In genomic region chr13:65175734-65176471, GRCm38 (mm10) we compare ENCODE assay signal across 7 mouse cellular contexts. TPM values are rescaled to one million over a fixed set of nuclear protein-coding genes. Genes with fewer than 3 reads are reported as not detected.
DNase-seq lines count a peak whose midpoint lies in the region; ATAC-seq and TF ChIP-seq lines count a peak whose summit lies in the region.

No protein-coding gene starts in this region.

- no peaks in the 10 kb centered on the region for H3K27me3 ChIP-seq in embryonic facial prominence, embryonic 12.5 days
- no peaks in the 10 kb centered on the region for H3K27me3 ChIP-seq in lung, postnatal 0 days (replicated peaks; ENCODE audit: insufficient read depth, low read length)

- H3K36me3 ChIP-seq in ES-E14 (ENCODE audit: control insufficient read depth, insufficient read depth, low read length, poor library complexity, severe bottlenecking) = no peaks in the 10 kb centered on the region
- H3K36me3 ChIP-seq in embryonic facial prominence, embryonic 12.5 days = no peaks in the 10 kb centered on the region
- no peaks in the 10 kb centered on the region for H3K36me3 ChIP-seq in lung, postnatal 0 days (ENCODE audit: insufficient read depth, low read length)

- peak; percentile 62 for TF ChIP-seq CTCF in lung, postnatal 0 days (IDR thresholded peaks at IDR 0.05)

- H3K9ac ChIP-seq in ES-E14 (ENCODE audit: insufficient read depth, low read depth, low read length, poor library complexity, severe bottlenecking) = peak overlapping the region; percentile 55
- H3K9ac ChIP-seq in embryonic facial prominence, embryonic 12.5 days = no peak overlapping the region
- no peak overlapping the region for H3K9ac ChIP-seq in lung, postnatal 0 days (replicated peaks; ENCODE audit: low read depth)

- DNase-seq in ES-E14 (ENCODE audit: low read depth, low spot score) = peak; percentile 80
- peak; percentile 27 to 38 for DNase-seq in adrenal gland, adult 18-20 months (ENCODE audit: low spot score in 2 of 2)
- peak; percentile 1 to 5 for DNase-seq in layer of hippocampus, adult 8-10 months (ENCODE audit: low spot score in 2 of 2)
- peak; percentile 33 for DNase-seq in lung, postnatal 0 days (ENCODE audit: low spot score)
- peak; percentile 2 to 12 for DNase-seq in right cerebral cortex, adult 2 months (ENCODE audit: low spot score in 2 of 2)

- H3K4me2 ChIP-seq in embryonic facial prominence, embryonic 12.5 days (replicated peaks) = peak overlapping the region; percentile 43
- H3K4me2 ChIP-seq in lung, postnatal 0 days (replicated peaks; ENCODE audit: low read depth, low read length) = no peak overlapping the region

- peaks cover 0 to 4% of the 10 kb centered on the region in 2 experiments; a peak in 1 of 4 replicates for H3K4me1 ChIP-seq in ES-E14 (ENCODE audit: control insufficient read depth in 2 of 2, insufficient read depth in 2 of 2, low read length in 2 of 2, poor library complexity in 1 of 2)
- no peaks in the 10 kb centered on the region for H3K4me1 ChIP-seq in embryonic facial prominence, embryonic 12.5 days
- no peaks in the 10 kb centered on the region for H3K4me1 ChIP-seq in lung, postnatal 0 days (ENCODE audit: insufficient read depth, low read depth, low read length)

- H3K27ac ChIP-seq in ES-E14 (ENCODE audit: insufficient read depth, low read depth, low read length, poor library complexity, severe bottlenecking) = no peak overlapping the region
- no peak overlapping the region for H3K27ac ChIP-seq in embryonic facial prominence, embryonic 12.5 days
- no peak overlapping the region for H3K27ac ChIP-seq in lung, postnatal 0 days (ENCODE audit: low read length)

- in situ Hi-C loops in ES-E14 (cut with MboI; ENCODE audit: low sequenced_read_pairs in 2 of 2, unreplicated experiment in 2 of 2) = no loop called here

- no peak for ATAC-seq in embryonic facial prominence, embryonic 12.5 days (ENCODE audit: insufficient number of reproducible peaks, insufficient read depth, low FRiP score, low TSS enrichment)
- peak; percentile 80 to 81 for ATAC-seq in hematopoietic stem cell, adult 5-6 weeks (replicated peaks in 1 of 2; ENCODE audit: insufficient read depth in 1 of 2, low FRiP score in 2 of 2, low TSS enrichment in 1 of 2, low read depth in 1 of 2, poor library complexity in 2 of 2, severe bottlenecking in 2 of 2)
- no peak for ATAC-seq in lung, postnatal 0 days

- 18% methylated on average over 46 of the region's 46 CpGs for WGBS in embryonic facial prominence, embryonic 12.5 days
- WGBS in lung, postnatal 0 days = 21% methylated on average over 36 of the region's 46 CpGs

- peak overlapping the region; percentile 60 to 71 for H3K4me3 ChIP-seq in ES-E14 (ENCODE audit: insufficient read depth in 1 of 2, low read depth in 1 of 2, low read length in 2 of 2, poor library complexity in 1 of 2, severe bottlenecking in 1 of 2)
- 0 out of 2 replicates have a peak overlapping the region, but pooled peaks have one; percentile 5 for H3K4me3 ChIP-seq in embryonic facial prominence, embryonic 12.5 days
- no peak overlapping the region for H3K4me3 ChIP-seq in lung, postnatal 0 days (ENCODE audit: low read depth, low read length)

- TF ChIP-seq EP300 in lung, postnatal 0 days (IDR thresholded peaks at IDR 0.05) = no peak

- no peaks in the 10 kb centered on the region for H3K9me3 ChIP-seq in ES-E14 (ENCODE audit: control insufficient read depth, insufficient read depth, low read depth, low read length)
- H3K9me3 ChIP-seq in embryonic facial prominence, embryonic 12.5 days = 0 out of 2 replicates have a peak, but pooled peaks cover 3% of the 10 kb centered on the region
- no peaks in the 10 kb centered on the region for H3K9me3 ChIP-seq in lung, postnatal 0 days (ENCODE audit: low read length)

TF ChIP-seq in ES-E14, 5 proteins besides CTCF, POLR2A, EP300 and RAD21:
- TF ChIP-seq CHD2 (IDR thresholded peaks at IDR 0.05; ENCODE audit: low read depth, low read length) = no peak
- TF ChIP-seq ZC3H11A (IDR thresholded peaks at IDR 0.05; ENCODE audit: borderline replicate concordance, low read depth, low read length) = peak; percentile 60; the same call in 1 of the 2 replicates
- TF ChIP-seq MAFK (IDR thresholded peaks at IDR 0.05; ENCODE audit: insufficient read depth, low read depth, low read length) = no peak
- TF ChIP-seq HCFC1 (IDR thresholded peaks at IDR 0.05; ENCODE audit: borderline replicate concordance, insufficient read depth, low read length) = no peak
- TF ChIP-seq ZNF384 (IDR thresholded peaks at IDR 0.05; ENCODE audit: low read depth, low read length) = no peak

RNA-seq across cellular contexts. Expression of gene Olfr466, which starts 25.9 kb away (rescaled TPM):
- total RNA-seq in ES-E14 (2012; rRNA removed) = not detected in 2 replicates
- total RNA-seq in adrenal gland, adult 18-20 months (2021) = not detected
- polyA plus RNA-seq in embryonic facial prominence, embryonic 12.5 days (2016; fragmentation: Nextera tagmentation; extraction: Ambion mirVana) = not detected in 2 replicates
- not detected in 2 replicates for total RNA-seq in hematopoietic stem cell, adult 5-6 weeks (2017)
- not detected for total RNA-seq in layer of hippocampus, adult 8-10 months (2022)
- not detected in 2 replicates for polyA plus RNA-seq in lung, postnatal 0 days (2015; fragmentation: Nextera tagmentation; extraction: Ambion mirVana)

RNA-seq across cellular contexts. Expression of gene Nlrp4f, which starts 29.9 kb away (rescaled TPM):
- total RNA-seq in ES-E14 (2012; rRNA removed) = 1.1 and 4.6 TPM in 2 replicates
- under 1 TPM in 1 of 2 experiments, not detected in 1; 0.20 TPM for total RNA-seq in adrenal gland, adult 18-20 months (2021)
- polyA plus RNA-seq in embryonic facial prominence, embryonic 12.5 days (2016; fragmentation: Nextera tagmentation; extraction: Ambion mirVana) = not detected in 2 replicates
- total RNA-seq in hematopoietic stem cell, adult 5-6 weeks (2017) = not detected in 2 replicates
- total RNA-seq in layer of hippocampus, adult 8-10 months (2022) = under 1 TPM in 2 of 4 experiments, not detected in 2; 0.17 to 0.18 TPM
- not detected in 2 replicates for polyA plus RNA-seq in lung, postnatal 0 days (2015; fragmentation: Nextera tagmentation; extraction: Ambion mirVana)

RNA-seq across cellular contexts. Expression of gene Olfr465-ps1, which starts 38.0 kb away (rescaled TPM):
- not detected in 2 replicates for total RNA-seq in ES-E14 (2012; rRNA removed)
- not detected for total RNA-seq in adrenal gland, adult 18-20 months (2021)
- not detected in 2 replicates for polyA plus RNA-seq in embryonic facial prominence, embryonic 12.5 days (2016; fragmentation: Nextera tagmentation; extraction: Ambion mirVana)
- total RNA-seq in hematopoietic stem cell, adult 5-6 weeks (2017) = not detected in 2 replicates
- not detected for total RNA-seq in layer of hippocampus, adult 8-10 months (2022)
- not detected in 2 replicates for polyA plus RNA-seq in lung, postnatal 0 days (2015; fragmentation: Nextera tagmentation; extraction: Ambion mirVana)

Comparison
In these comparisons a context has a peak if more than half of its experiments do, and no peak if none do; other contexts are left out.
1. DNase-seq: peak in every context shown above with its lines; median percentile 80 in ES-E14; 33 in lung, postnatal 0 days; 32 in adrenal gland, adult 18-20 months; 7 in right cerebral cortex, adult 2 months; 3 in layer of hippocampus, adult 8-10 months.
2. ATAC-seq: peak in hematopoietic stem cell, adult 5-6 weeks (2 of 2); none in embryonic facial prominence, embryonic 12.5 days (single experiment) and lung, postnatal 0 days (single experiment).